Mouse (Mus musculus) cerebellum, postnatal 10 days (tissue): ENCODE measurements around the gene Zfp697.
"Not testable (repeated sequence)": the region's sequence is repeated elsewhere in the genome, so short reads cannot be mapped to it uniquely, and the experiment has no call there.

ENCODE experiments used
- DNase-seq, 2 experiments: peaks; one replicate each; pipeline ENCODE4 v3.0.0; 2021; ENCODE audit warnings: mixed read lengths in 2 of 2

The Zfp697 gene

DNA sequence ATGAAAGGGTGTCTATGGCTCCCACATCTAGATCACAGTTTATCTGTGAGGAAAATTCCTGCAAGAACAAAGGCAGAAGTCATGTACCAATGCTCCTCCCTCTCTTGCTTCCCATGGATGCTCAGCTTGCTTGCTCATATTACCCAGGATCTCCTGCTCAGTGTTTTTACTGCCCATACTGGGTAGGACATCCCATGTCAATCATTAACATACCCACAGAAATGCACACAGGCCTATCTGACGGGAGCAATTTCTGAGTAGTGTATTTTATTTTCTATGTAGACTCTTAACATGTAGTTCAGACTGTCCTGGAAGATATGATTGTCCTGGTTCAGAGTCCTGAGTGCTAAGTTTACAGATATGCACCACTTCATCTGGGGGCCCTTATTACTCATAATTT lies 142.3 kb downstream of the Zfp697 start:
- not testable (repeated sequence) for DNase-seq

DNA sequence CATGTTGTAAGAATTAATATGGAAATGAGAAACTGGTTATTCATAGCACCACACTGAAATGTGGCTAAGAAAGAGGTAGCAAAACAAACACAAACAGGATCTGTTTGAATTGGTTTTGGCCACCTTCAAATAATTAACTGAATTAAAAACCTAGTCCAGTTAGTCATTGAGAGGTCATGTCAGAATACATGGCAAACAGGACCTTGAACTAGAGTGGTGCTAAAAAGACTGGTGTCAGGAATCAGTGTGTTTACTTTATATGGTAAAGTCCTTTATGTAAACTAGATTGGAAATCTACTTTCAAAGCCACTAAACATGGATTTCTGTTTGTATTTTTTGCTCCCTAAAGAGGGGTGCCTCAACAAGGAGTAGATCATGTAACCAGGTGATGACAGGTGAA lies 142.7 kb downstream of the Zfp697 start:
- DNase-seq = not testable (repeated sequence)

DNA sequence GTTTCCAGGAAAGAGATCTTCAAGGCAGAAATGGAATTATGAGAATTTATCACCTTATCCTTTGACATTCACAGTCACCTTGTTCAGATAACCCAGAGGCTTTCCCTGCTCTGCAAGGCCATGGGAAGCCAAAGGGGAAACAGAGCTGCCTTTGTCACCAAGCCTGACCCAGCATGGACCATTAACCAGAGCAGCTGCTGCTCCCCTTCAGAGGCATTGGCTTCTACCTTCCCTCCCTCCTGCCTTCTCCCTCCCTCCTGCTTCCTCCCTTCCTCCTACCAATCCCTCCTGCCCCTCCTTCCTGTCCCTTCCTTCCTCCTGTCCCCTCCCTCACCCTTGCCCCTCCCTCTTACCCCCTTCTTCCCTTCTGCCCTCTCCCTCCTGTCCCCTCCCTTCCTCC lies 165.4 kb downstream of the Zfp697 start:
- DNase-seq = not testable (repeated sequence)

DNA sequence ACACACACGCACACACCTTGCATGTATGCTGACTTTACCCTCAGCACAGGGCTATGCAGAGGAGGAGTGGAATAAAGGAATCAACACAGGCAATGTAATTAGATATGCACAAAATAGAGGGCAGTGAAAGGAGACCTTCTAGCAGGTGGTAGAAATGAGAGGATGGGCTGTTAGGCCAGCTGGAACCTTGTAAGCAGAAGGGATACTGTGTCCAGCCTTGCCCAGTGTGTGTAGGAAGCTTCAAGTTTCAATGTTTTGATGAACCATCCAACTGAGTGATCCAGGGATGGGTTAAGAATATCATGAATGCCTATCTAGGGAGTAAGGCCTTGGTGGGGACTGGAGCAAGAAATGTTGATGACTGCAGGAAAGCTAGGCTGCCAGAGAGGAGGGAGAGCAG lies 166.2 kb downstream of the Zfp697 start:
- not testable (repeated sequence) for DNase-seq

DNA sequence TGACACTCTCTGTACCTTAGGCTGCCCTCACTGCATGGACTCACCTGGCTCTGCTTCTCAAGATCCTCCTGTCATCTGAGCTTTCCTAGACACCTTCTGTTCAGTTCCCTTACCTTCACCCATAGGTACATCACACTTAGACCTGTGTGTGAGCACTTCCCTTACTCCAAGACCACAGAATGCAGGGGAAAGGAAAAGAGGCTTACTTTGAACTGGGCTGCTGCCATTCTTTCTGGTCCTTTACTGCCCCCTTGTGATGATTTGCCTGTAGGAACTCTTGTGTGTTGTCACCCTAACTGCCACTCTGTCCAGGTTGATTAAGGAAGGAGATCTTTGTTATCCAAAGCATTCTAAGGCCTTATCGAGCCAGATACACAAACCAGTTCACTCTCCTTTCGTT lies 168.0 kb downstream of the Zfp697 start:
- not testable (repeated sequence) for DNase-seq

DNA sequence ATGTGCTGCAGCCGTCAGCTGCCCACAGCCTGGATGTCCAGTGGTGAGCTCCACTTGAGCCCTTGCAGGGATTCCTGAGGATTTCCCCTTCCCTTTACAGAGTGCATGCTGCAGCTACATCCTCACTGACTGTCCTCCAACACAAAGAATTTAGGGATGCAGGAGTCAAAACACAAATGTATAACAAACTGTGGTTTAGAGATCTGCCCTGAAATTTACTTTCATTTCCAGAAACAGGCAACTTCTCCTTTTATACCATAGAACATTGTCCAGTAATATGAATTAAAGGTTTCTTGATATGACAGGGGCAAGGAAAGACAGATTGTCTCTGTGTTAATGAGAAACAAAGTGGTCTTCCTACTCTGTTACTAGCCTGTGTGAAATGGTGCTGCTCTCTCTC lies 168.6 kb downstream of the Zfp697 start:
- DNase-seq = not testable (repeated sequence)

DNA sequence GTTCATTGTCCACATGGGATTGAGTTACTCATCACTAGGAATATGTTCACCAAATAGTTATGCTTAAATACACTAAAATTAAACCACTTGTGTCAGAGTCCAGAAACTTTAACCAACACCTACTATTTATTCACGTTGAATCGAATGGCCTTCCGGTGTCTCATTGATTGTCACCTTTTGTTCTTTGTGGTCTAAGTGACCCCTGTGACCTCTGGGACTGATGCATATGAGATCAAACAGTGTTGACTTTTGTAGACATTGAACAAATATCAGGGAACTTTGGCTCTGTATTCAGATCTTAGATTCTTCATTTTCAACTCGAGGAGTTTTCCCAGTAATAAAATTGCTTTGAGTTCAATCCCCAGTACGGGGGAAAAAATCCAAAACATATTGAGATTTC lies 178.4 kb downstream of the Zfp697 start:
- not testable (repeated sequence) for DNase-seq

DNA sequence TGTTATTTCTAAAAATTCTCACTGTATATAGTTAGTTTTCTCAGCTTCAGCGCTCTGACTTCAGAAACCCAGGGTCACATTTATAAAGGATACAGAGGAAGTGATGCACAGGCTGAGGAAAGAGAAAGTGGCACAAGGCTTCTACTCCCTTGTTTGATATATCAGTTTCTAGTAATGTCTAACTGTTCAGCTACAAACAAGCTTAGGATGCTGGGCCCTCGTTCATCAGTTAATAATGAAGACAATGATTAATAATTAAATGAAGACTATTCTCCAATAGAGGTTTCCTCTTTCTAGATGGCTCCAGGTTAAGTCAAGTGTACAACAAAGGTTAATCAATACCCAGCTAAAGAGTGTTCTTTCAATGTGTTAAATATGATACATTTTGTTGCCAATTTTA lies 181.6 kb downstream of the Zfp697 start:
- DNase-seq = not testable (repeated sequence)

DNA sequence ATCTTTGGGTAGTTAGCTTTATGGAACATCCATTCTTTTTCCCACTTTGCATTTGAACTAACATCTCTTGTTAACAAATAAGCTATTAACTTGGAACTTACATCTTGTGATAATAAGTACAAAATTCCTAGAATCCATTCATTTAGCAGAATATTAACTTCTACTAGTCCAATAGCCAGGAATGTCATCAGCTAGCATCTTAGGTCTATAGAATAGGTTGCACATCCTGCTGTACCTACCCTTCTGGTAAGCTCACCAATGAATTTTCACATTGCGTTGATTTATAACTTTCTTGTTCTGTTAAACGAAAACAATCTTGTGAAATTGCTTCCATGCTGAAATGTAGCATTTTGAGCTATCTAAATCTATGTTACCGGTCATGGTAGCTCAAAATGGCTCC lies 182.6 kb downstream of the Zfp697 start:
- not testable (repeated sequence) for DNase-seq

DNA sequence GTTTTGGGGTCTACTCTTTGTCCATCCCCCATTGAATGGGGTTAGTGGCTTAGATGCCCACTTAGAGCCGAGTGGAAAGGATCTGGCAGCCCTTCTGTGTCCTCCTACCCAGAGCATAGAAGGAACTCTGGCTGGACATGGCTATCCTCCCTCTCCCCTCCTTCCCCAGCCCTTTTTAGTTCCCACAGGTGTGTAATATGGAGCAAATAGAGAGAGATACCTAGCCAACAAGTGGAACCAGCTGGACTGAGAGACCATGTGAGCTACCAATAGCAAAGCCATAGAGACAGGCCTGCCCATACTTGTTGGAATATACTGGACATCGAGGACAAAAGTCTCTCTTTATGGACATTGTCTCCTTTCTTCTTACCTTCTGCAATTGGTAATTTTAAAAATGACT lies 185.5 kb downstream of the Zfp697 start:
- not testable (repeated sequence) for DNase-seq

DNA sequence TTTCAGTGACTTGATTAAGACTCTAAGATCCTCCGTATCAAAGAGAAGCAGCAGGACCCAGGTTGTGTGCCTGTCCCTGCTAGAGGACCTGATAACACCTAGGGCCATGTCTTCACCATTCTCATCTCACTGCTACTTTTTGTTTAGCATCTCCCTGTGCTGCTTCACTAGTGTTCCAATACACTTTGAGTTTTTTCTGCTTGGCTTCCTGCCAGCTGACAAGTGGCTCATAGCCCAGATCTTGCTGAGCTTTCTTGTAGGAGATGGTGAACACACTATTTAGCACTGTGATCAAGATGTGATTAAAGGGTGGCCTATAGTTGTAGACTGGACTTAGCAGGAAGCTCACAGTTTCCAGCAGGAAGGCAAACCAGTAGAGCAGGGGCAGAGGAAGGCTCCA lies 198.8 kb downstream of the Zfp697 start:
- DNase-seq = peak; percentile 69 to 71

DNA sequence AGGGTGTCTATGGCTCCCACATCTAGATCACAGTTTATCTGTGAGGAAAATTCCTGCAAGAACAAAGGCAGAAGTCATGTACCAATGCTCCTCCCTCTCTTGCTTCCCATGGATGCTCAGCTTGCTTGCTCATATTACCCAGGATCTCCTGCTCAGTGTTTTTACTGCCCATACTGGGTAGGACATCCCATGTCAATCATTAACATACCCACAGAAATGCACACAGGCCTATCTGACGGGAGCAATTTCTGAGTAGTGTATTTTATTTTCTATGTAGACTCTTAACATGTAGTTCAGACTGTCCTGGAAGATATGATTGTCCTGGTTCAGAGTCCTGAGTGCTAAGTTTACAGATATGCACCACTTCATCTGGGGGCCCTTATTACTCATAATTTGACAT lies 199.9 kb downstream of the Zfp697 start:
- not testable (repeated sequence) for DNase-seq

DNA sequence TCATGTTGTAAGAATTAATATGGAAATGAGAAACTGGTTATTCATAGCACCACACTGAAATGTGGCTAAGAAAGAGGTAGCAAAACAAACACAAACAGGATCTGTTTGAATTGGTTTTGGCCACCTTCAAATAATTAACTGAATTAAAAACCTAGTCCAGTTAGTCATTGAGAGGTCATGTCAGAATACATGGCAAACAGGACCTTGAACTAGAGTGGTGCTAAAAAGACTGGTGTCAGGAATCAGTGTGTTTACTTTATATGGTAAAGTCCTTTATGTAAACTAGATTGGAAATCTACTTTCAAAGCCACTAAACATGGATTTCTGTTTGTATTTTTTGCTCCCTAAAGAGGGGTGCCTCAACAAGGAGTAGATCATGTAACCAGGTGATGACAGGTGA lies 200.4 kb downstream of the Zfp697 start:
- DNase-seq = not testable (repeated sequence)

DNA sequence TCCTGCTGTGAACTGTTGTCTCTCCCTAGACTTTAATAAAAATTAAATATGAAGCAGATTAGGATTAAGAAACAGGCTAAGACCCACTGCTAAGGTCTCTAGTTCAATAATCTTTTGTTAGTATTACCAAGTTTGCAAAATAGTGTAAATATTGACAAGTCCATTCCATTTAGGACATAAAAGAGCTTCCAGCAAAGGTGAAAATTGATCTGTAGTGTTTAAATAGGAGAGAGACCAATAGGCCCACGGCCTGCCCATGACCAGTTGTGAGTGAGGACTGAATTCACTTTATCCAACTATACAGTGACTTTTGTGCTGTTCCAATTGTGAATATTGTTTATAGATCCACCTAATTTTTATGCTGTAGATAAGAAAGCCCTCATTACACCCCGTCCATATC lies 205.5 kb downstream of the Zfp697 start:
- DNase-seq = no peak

DNA sequence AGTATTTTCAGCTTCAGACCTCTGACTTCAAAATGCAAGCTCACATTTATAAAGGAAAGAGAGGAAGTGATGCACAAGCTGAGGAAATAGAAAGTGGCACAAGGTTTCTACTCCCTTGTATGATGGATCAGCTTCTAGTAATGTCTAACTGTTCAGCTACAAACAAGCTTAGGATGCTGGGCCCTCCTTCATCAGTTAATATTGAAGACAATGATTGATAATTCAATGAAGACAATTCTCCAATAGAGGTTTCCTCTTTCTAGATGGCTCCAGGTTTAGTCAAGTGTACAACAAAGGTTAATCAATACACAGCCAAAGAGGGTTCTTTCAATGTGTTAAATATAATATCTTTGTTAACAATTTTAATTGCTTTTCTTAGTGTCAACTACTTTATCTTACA lies 206.4 kb downstream of the Zfp697 start, which contains the start of gene Gm10681:
Gm10681 (minus strand) TSS at position 101 of the 400 bp plus-strand sequence.
- no peak for DNase-seq

DNA sequence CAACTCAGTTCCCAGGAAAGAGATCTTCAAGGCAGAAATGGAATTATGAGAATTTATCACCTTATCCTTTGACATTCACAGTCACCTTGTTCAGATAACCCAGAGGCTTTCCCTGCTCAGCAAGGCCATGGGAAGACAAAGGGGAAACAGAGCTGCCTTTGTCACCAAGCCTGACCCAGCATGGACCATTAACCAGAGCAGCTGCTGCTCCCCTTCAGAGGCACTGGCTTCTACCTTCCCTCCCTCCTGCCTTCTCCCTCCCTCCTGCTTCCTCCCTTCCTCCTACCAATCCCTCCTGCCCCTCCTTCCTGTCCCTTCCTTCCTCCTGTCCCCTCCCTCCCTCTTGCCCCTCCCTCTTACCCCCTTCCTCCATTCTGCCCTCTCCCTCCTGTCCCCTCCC lies 231.3 kb downstream of the Zfp697 start:
- DNase-seq = not testable (repeated sequence)

DNA sequence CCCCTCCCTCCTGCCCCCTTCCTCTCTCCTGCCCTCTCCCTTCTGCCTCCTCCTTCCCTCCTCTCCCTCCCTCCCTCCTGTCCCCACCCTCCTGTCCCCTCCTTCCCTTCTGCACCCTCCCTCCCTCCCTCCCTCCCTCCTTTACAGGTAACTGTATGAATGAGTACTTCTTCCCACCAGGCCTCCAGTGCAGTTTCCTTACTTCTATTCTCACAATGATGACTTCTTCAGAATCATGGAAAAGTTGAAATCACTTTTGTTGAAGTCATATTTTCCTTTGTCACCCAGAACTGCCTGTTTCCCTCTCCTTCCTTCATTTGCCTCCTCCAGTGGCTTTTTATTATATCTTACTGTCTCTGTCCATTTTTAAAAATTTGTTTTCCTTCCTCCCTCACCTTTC lies 231.7 kb downstream of the Zfp697 start:
- DNase-seq = no peak

DNA sequence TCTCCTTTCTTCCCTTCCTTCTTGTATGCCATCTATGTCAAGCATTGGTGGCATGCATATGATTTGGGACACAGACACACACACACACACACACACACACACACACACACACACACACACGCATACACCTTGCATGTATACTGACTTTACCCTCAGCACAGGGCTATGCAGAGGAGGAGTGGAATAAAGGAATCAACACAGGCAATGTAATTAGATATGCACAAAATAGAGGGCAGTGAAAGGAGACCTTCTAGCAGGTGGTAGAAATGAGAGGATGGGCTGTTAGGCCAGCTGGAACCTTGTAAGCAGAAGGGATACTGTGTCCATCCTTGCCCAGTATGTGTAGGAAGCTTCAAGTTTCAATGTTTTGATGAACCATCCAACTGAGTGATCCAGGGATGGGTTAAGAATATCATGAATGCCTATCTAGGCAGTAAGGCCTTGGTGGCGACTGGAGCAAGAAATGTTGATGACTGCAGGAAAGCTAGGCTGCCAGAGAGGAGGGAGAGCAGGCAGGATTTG lies 232.2 kb downstream of the Zfp697 start:
- not testable (repeated sequence) for DNase-seq

DNA sequence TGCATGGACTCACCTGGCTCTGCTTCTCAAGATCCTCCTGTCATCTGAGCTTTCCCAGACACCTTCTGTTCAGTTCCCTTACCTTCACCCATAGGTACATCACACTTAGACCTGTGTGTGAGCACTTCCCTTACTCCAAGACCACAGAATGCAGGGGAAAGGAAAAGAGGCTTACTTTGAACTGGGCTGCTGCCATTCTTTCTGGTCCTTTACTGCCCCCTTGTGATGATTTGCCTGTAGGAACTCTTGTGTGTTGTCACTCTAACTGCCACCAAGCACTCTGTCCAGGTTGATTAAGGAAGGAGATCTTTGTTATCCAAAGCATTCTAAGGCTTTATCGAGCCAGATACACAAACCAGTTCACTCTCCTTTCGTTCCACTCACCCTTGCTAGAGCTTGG lies 234.0 kb downstream of the Zfp697 start:
- DNase-seq = not testable (repeated sequence)

DNA sequence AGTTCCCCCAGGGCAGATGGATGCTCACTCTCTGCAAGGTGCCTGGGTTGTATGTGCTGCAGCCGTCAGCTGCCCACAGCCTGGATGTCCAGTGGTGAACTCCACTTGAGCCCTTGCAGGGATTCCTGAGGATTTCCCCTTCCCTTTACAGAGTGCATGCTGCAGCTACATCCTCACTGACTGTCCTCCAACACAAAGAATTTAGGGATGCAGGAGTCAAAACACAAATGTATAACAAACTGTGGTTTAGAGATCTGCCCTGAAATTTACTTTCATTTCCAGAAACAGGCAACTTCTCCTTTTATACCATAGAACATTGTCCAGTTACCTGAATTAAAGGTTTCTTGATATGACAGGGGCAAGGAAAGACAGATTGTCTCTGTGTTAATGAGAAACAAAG lies 234.5 kb downstream of the Zfp697 start:
- DNase-seq = not testable (repeated sequence)

DNA sequence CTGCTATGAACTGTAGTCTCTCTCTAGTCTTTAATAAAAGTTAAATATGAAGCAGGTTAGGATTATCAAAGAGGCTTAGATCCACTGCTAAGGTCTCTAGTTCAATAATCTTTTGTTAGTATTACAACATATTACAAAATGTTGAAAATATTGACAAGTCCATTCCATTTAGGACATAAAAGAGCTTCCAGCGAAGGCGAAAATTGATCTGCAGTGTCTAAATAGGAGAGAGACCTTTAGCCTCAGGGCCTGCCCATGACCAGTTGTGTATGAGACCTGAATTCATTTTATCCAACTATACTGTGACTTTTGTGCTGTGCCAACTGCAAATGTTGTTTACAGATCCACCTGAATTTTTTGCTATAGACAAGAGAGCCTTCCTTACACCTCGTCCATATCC lies 247.4 kb downstream of the Zfp697 start:
- DNase-seq = no peak

DNA sequence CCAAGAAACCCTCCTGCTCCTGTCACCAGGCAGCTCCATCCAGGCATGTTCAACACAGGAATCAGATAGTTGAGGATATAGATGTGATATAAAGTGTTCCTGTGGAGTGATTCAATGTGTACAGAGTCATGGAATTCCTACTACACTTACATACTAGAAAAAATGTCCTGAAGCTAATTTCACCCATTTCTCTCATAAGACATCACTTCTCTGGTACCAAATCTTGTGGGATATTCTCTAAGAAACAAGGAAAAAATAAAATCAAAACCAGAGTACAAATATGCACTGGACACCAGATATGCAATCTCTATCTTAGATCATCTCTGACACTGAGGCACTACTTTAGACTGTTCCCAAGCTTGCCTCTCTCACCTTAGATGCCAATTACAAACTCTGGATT lies 247.9 kb downstream of the Zfp697 start, which contains the start of gene Hsd3b5:
Hsd3b5 (minus strand) TSS at position 101 of the 400 bp plus-strand sequence.
- no peak for DNase-seq

DNA sequence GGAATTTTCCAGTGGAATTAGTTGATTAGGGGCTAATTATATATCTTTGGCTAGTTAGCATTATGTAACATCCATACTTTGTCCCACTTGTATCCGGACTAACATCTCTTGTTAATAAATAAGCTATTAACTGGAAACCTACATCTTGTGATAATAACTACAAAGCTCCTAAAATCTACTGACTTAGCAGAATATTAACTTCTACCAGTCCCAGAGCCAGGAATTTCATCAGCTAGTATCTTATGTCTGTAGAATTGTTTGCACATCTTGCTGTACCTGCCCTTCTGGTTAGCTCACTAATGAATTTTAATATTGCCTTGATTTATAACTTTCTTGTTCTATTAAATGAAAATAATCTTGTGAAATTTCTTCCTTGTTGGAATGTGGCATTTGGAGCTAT lies 252.9 kb downstream of the Zfp697 start:
- no peak for DNase-seq

DNA sequence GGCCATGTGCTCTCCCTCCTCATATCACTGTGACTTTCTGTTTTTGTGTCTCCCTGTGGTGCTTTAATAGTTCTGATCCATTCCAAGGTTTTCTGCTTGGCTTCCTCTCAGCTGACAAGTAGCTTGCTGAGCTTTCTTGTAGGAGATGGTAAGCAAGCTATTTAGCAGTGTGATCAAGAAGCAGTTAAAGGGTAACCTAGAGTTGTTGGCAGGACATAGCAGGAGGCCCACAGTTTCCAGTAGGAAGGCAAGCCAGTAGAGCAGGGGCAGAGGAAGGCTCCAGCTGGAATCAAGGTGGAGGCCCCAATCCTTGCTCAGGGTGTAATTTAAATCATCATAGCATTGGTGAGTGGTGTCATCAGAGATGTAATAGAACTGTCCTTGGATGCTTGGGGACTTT lies 298.5 kb downstream of the Zfp697 start:
- no peak for DNase-seq

DNA sequence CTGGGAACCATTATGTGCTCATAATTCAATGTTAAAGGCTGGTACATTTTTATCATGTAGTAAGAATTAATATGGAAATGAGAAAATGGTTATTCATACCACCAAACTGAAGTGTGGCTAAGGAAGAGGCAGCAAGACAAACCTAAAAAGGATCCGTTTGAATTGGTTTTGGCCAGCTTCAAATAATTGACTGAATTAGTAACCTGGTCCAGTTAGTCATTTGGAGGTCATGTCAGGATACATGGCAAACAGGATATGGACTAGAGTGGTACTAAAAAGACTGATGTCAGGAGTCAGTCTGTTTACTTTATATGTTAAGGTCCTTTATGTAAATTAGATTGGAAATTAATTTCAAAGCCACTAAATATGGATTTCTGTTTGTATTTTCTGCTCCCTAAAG lies 300.1 kb downstream of the Zfp697 start:
- DNase-seq = no peak
